Mouse (Mus musculus) embryo, embryonic 10.5 days (tissue): ENCODE measurements at regions not wholly inside any gene's neighbourhood (a gene's known extent, or its start where the extent isn't known, plus 50 kb on each side); places are given as distances from the start of the nearest gene placed in this dataset.

Source experiments
- DNase-seq: peaks from one replicate; pipeline ENCODE4 v3.0.0-alpha.2; 2015; ENCODE audit warnings: low spot score

DNA sequence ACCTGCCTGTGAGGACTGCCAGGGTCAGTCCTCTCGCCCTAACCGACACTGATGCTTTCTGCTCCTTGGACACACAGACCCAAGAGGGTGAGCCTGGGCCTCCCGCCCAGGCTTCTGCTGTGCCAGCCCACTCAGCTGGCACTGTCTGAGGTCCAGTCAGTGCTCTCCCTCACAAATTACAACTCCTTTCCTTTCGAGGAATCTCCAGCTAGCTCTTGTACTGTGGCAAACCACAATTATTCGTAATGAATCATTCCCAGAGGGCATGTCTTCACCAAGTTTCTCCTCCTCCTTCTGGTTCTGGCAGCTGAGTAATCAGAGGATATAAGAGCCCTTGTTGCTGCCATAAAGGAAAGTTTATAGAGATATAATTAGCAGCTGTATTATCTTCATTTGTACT, 155.2 kb downstream of the 9530068E07Rik start:
- DNase-seq, result no peak

GRCm38 (mm10) chr11:52552860-52553259, 156.6 kb downstream of the 9530068E07Rik start:
- DNase-seq, result no peak

DNA sequence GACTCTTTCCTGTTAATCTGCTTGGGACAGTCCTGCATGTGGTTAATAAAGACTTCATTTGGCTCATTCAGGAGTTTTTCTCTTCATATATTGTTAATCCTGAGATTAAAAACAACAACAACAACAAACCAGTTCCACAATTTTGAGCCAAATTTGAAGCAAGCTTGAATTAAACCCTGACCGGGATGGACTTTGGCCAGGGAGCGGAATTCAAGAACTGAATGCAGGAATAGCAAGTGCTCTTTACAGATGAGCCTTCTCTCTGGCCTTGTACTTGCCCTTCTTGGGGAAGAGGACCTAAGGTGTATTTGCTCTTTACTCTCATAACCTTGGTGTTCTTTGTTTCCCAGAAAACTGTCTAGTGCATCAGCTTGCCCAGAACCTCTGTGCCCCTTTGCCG, 161.6 kb downstream of the 9530068E07Rik start:
- no peak for DNase-seq

GRCm38 (mm10) chr11:52558782-52559181, 162.6 kb downstream of the 9530068E07Rik start:
- DNase-seq, result no peak

DNA sequence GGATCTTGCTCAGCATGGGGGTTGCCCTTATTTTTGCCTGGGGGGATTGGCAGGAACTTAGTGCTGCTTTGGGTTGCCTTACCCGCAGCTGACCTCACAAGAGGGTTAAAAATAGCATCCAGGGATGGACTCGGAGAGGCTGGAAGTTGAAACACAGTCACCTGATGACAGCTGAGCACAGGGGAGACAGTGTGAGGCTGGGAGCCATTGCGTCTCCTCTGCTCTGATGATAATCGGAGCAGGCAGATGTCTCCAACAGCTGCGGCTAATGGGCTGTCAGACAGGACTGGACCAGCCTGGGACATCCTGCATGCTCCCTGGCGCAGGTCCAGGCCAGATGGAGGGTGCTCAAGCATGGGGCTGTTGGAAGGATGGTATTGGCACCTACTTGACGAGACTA, 165.1 kb downstream of the 9530068E07Rik start:
- no peak for DNase-seq

- peak; percentile 57 for DNase-seq
Observed at GRCm38 (mm10) chr11:52565457-52565856, 169.2 kb downstream of the 9530068E07Rik start.

- DNase-seq, result no peak
Observed at GRCm38 (mm10) chr11:52566026-52566425, 169.8 kb downstream of the 9530068E07Rik start.

DNA sequence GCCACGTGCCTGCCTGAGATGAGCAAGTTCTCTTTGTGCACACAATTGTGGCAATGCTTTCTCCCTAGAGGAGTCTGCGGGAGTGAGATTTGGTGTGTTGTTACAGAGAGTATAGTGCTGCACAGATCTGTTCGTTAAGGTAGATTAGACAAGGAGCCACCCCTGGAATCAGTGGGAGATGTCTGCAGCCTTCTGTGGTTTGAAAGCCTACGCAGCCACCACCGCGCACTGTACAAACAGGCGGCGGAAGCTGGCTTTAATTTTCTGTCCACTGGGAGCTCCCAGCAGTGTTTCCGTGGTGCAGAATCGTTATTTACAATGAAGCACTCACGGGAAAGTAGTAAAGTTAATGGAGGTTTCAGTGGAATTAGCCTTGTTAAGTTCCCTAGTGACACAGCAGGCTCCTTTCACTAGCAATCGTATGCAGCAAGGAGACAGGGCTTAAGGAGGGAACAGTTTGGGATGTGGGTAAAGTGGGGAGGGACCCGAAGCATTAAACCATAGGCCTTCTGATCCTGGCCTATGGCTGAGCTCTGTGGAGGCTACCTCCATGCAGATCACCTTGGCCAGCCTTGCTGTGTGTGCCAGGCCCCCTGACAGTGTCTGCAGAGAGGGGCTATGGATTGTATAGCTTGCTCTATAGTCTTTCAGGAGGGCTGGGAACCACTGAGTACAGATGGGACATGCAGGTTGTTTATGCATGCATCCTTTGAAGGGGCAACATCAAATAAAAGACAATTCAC, 171.9 kb downstream of the 9530068E07Rik start:
- no peak for DNase-seq

- DNase-seq, result no peak
Observed at GRCm38 (mm10) chr11:52568794-52569193, 172.6 kb downstream of the 9530068E07Rik start.

GRCm38 (mm10) chr11:52569759-52570158, 173.5 kb downstream of the 9530068E07Rik start:
- no peak for DNase-seq

GRCm38 (mm10) chr11:52578471-52578870, 182.2 kb downstream of the 9530068E07Rik start:
- no peak for DNase-seq

GRCm38 (mm10) chr11:52579764-52580377, 183.6 kb downstream of the 9530068E07Rik start:
- DNase-seq, result no peak

DNA sequence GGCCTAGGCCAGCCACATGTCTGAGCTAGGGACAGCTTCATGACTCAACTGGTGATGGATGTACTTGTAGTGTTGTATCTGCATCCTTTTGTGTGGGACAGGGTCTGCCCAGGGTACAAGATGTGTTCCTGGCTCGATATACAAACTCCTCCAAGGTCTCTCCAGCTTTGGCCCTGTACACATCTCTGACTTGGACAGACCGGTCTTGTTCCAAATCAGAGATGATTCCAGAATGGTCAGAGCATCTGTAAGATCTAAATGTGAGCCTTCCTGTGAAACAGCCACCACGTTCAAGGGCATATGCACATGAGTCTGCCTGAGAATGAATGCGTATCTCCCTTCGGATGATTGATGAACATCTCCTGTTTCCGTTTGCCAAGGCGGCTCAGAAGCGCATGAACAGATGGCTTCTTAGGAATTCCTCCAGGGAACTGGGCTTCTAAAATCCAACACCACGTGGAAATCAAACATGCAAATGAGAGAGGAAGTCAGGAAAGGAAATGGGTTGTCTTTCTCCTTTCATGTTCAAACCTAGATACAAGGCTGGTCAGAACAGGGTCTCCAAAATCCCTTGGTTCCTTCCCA, 172.7 kb upstream of the Fstl4 start:
- peak; percentile 29 for DNase-seq

GRCm38 (mm10) chr11:52594092-52594491, 170.3 kb upstream of the Fstl4 start:
- no peak for DNase-seq

DNA sequence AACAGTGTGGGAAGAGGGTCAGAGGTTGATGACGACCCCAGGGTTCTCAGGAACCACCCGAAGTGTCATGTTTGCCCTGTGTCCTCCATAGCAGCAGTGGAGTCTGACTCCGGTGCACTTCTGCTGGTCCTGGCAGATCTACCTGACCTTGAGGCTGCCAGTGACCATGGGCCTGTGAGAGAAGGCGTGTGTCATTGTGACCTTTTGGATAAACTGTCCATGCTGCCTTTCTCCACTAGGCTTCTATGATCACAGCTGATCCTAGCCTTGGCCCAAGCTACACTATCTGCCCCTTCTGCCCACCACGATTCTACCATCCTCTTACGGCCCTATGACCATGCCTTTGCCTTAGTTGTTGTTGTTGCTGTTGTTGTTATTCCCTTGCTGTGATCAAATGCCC, 163.2 kb upstream of the Fstl4 start:
- DNase-seq, result no peak

DNA sequence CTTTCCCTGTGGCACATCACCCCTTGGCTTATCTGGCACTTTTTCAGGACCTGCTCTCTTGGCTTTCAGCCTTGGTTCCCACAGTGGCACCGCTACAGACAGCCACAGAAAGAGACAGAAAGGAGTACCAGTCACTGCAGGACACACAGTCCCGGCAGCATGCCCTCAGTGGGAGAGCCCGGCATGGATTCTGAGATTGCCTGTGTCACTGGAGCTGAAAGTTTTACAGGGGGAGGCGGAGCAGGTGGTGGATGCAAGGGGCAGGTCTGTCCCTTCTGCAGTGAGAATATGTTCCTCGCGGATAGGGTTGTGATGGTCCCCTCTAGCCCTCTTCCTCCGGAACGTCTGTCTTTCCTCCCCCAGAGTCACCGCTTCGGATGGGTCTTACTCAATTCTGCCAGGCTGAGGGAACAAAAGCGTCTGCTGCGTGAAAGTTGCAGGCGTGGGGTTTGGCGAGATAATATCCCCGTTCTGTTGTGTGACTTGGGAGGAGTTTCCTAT, 162.3 kb upstream of the Fstl4 start:
- DNase-seq, result no peak

DNA sequence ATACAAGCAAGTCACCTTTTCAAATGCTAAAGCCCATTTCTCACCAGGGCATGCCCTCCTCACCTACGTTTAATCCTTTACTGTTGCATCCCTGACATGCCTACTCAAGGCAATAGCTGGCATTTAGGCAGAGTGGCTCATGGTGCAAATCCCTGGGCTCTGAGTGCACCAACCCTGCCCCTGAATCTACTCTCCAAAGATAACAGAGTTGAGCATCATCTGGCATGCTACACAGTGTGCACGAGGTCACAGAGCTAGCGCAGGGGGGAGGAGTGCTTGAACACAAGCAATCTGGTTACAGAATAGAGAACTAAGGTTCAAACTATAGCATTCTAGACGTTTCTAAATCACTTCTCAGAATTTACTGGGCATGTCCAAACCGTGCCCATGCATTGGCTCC, 161.6 kb upstream of the Fstl4 start:
- no peak for DNase-seq

GRCm38 (mm10) chr11:52610681-52611165, 153.7 kb upstream of the Fstl4 start:
- DNase-seq, result no peak

DNA sequence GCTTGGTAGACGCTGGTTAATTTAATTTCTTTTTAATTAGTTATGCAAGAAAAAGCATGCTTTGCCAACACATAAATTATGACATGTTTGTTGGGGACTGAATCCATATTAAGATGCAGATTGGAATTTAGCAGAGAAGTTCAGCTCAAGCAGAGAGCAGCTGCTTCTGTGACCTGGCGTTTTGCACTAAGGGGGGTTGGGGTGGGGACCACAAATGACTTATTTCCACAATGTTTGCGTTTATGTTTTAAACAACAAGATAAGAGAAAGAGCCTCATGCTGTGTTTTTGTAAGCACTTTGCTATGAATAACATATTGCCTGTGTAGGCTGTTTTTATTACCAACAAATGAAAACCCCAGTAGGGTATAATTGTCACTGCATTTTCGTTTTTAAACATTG, 148.8 kb upstream of the Fstl4 start:
- DNase-seq, result no peak

- no peak for DNase-seq
Observed at GRCm38 (mm10) chr11:52618646-52619045, 145.8 kb upstream of the Fstl4 start.

DNA sequence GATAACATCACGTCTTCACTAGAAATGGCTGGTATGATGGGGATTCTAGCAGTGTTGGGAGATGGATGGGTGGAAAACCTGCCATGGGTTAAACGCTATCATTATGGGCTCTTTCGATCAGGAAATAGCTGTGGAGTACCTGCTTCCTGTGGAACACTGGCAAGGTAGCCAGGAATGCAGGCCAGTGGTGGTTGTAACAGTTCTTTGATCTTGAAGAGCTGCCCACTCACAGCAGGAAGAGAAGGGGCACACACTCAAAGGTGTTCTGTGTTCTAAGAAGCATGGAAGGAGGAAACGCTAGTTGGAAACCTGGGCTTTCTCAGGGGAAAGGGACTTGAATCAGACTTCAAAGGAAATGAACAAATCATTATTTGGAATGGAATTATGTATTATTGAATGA, 141.6 kb upstream of the Fstl4 start:
- DNase-seq, result no peak

- DNase-seq, result no peak
Observed at GRCm38 (mm10) chr11:52628875-52629274, 135.6 kb upstream of the Fstl4 start.

DNA sequence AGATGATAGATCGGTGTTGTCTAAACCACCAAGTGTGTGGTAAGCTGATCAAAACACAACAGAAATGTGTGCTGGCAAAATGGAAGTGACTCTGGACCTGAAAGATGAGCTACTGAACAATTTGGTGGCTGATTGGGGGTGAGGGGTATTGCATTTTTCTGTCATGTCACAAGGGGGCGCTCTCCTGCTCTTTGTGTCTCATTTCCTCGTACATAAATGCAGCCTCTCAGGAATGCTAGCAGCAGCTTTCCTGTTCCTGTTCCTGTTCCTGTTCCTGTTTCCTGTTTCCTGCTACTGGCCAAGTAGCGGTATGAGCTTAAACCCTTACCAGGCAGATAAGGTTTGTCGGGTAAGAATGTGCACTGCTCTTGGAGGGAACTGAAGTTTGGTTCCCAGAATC, 134.7 kb upstream of the Fstl4 start:
- peak; percentile 62 for DNase-seq
